Mouse (Mus musculus): ENCODE measurements around the gene Iqgap1. TPM values are rescaled to one million over a fixed set of nuclear protein-coding genes. Genes with fewer than 3 reads are reported as not detected.

The Iqgap1 gene
- total and polyA plus RNA-seq, 3 experiments = 20.6 to 87.9 (median 58.8) TPM

GRCm38 (mm10) chr7:80710333-80710732 lies 115.4 kb downstream of the Iqgap1 start:
- Histone ChIP-seq H3K4me1 (ENCODE audit: control insufficient read depth in 1 of 2, insufficient read depth in 2 of 2, low read length in 2 of 2) (peaks cover 0 to 11% of the 10 kb centered on the region in 2 experiments; a peak in 2 of 4 replicates), H3K79me2 (ENCODE audit: control insufficient read depth, insufficient read depth, low read length, poor library complexity) (no peaks in the 10 kb centered on the region), H3K27me3 (ENCODE audit: control insufficient read depth in 1 of 2, insufficient read depth in 2 of 2, low read length in 2 of 2) (no peaks in the 10 kb centered on the region), H3K9ac (ENCODE audit: control insufficient read depth, low read depth, low read length, poor library complexity, severe bottlenecking) (no peak overlapping the region), H3K4me3 (ENCODE audit: control insufficient read depth in 1 of 2, insufficient read depth in 1 of 2, low read depth in 2 of 2, low read length in 2 of 2) (no peak overlapping the region), H3K9me3 (replicated peaks; ENCODE audit: insufficient read depth, low read length) (no peaks in the 10 kb centered on the region), H3K27ac (ENCODE audit: control insufficient read depth, low read depth, low read length) (no peak overlapping the region), H3K36me3 (ENCODE audit: control insufficient read depth in 1 of 2, insufficient read depth in 2 of 2, low read length in 2 of 2) (peaks cover 0 to 4% of the 10 kb centered on the region in 2 experiments; a peak in 2 of 4 replicates)
- DNase-seq (ENCODE audit: low read depth, low spot score) = no peak
- TF ChIP-seq GATA1 (IDR thresholded peaks at IDR 0.05; ENCODE audit: low read depth, low read length) (no peak), RCOR1 (IDR thresholded peaks at IDR 0.05; ENCODE audit: low read depth, low read length) (no peak), USF1 (IDR thresholded peaks at IDR 0.05; ENCODE audit: low read depth, low read length) (no peak), MYB (IDR thresholded peaks at IDR 0.05; ENCODE audit: low read depth, low read length) (no peak), TCF12 (IDR thresholded peaks at IDR 0.05; ENCODE audit: low read depth, low read length) (no peak), MAFK (IDR thresholded peaks at IDR 0.05; ENCODE audit: borderline replicate concordance, low read depth, low read length) (no peak), TAL1 (IDR thresholded peaks at IDR 0.05; ENCODE audit: low read length) (no peak)

GRCm38 (mm10) chr7:80704066-80704465 lies 121.7 kb downstream of the Iqgap1 start:
- Histone ChIP-seq H3K79me2 (ENCODE audit: control insufficient read depth, insufficient read depth, low read length, poor library complexity) (no peaks in the 10 kb centered on the region), H3K4me1 (ENCODE audit: control insufficient read depth in 1 of 2, insufficient read depth in 2 of 2, low read length in 2 of 2) (peaks cover 2 to 18% of the 10 kb centered on the region in 2 experiments; a peak in 3 of 4 replicates), H3K9ac (ENCODE audit: control insufficient read depth, low read depth, low read length, poor library complexity, severe bottlenecking) (no peak overlapping the region), H3K27me3 (ENCODE audit: control insufficient read depth in 1 of 2, insufficient read depth in 2 of 2, low read length in 2 of 2) (no peaks in the 10 kb centered on the region), H3K27ac (ENCODE audit: control insufficient read depth, low read depth, low read length) (no peak overlapping the region), H3K9me3 (replicated peaks; ENCODE audit: insufficient read depth, low read length) (no peaks in the 10 kb centered on the region), H3K4me3 (ENCODE audit: control insufficient read depth in 1 of 2, insufficient read depth in 1 of 2, low read depth in 2 of 2, low read length in 2 of 2) (no peak overlapping the region), H3K36me3 (ENCODE audit: control insufficient read depth in 1 of 2, insufficient read depth in 2 of 2, low read length in 2 of 2) (peaks cover 0 to 15% of the 10 kb centered on the region in 2 experiments; a peak in 2 of 4 replicates)
- no peak for TF ChIP-seq BHLHE40 (IDR thresholded peaks at IDR 0.05; ENCODE audit: borderline replicate concordance, low read depth, low read length)
- TF ChIP-seq KAT2A (conservative IDR thresholded peaks at IDR 0.05; ENCODE audit: low read depth, low read length) = no peak
- no peak for TF ChIP-seq JUND (IDR thresholded peaks at IDR 0.05; ENCODE audit: low read depth, low read length)
- no peak for TF ChIP-seq USF2 (IDR thresholded peaks at IDR 0.05; ENCODE audit: borderline replicate concordance in 1 of 2, insufficient read depth in 1 of 2, low read depth in 1 of 2, low read length in 2 of 2)
- TF ChIP-seq CHD1 (IDR thresholded peaks at IDR 0.05; ENCODE audit: low read depth, low read length) = no peak
- TF ChIP-seq SIN3A (IDR thresholded peaks at IDR 0.05; ENCODE audit: low read length) = no peak
- TF ChIP-seq ELF1 (IDR thresholded peaks at IDR 0.05; ENCODE audit: low read depth, low read length) = no peak
- TF ChIP-seq MYB (IDR thresholded peaks at IDR 0.05; ENCODE audit: low read depth, low read length) = no peak
- no peak for DNase-seq (ENCODE audit: low read depth, low spot score)

DNA sequence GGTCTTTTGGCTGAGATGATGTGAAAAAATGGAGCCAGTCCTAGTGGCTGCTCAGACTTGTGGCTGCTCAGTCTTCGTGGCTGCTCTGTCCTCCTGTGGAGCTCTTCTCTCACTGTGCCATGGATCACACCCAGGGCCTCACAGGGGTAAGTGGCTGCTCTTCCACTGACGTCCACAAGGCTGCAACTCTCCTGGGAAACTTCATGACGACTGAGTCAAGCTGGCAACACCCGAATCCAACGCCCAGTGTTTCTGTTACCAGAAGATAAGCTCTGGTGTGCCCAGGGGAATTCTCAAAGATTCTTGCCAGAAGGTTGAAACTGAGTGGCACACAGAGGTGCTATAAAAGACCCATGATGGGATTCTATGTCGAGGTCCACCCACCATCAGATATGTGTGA lies 123.3 kb downstream of the Iqgap1 start:
- no peaks in the 10 kb centered on the region for H3K9me3 ChIP-seq (replicated peaks; ENCODE audit: insufficient read depth, low read length)
- H3K4me1 ChIP-seq (ENCODE audit: control insufficient read depth in 1 of 2, insufficient read depth in 2 of 2, low read length in 2 of 2) = peaks cover 9 to 31% of the 10 kb centered on the region in 2 experiments
- H3K27me3 ChIP-seq (ENCODE audit: control insufficient read depth in 1 of 2, insufficient read depth in 2 of 2, low read length in 2 of 2) = no peaks in the 10 kb centered on the region
- no peaks in the 10 kb centered on the region for H3K79me2 ChIP-seq (ENCODE audit: control insufficient read depth, insufficient read depth, low read length, poor library complexity)
- peak; percentile 51 for DNase-seq (ENCODE audit: low read depth, low spot score)
- H3K36me3 ChIP-seq (ENCODE audit: control insufficient read depth in 1 of 2, insufficient read depth in 2 of 2, low read length in 2 of 2) = peaks cover 0 to 29% of the 10 kb centered on the region in 2 experiments; a peak in 2 of 4 replicates
- H3K27ac ChIP-seq (ENCODE audit: control insufficient read depth, low read depth, low read length) = no peak overlapping the region
- no peak overlapping the region for H3K4me3 ChIP-seq (ENCODE audit: control insufficient read depth in 1 of 2, insufficient read depth in 1 of 2, low read depth in 2 of 2, low read length in 2 of 2)
- H3K9ac ChIP-seq (ENCODE audit: control insufficient read depth, low read depth, low read length, poor library complexity, severe bottlenecking) = no peak overlapping the region
- TF ChIP-seq POLR2AphosphoS2 (IDR thresholded peaks at IDR 0.05; ENCODE audit: low read length) (no peak), MAZ (IDR thresholded peaks at IDR 0.05; ENCODE audit: low read depth, low read length) (no peak), E2F4 (IDR thresholded peaks at IDR 0.05; ENCODE audit: borderline replicate concordance, low read depth, low read length) (no peak), ELF1 (IDR thresholded peaks at IDR 0.05; ENCODE audit: low read depth, low read length) (no peak), TCF12 (IDR thresholded peaks at IDR 0.05; ENCODE audit: low read depth, low read length) (peak; percentile 18; the same call in 1 of the 2 replicates), MAX (IDR thresholded peaks at IDR 0.05; ENCODE audit: low read length) (no peak), CHD1 (IDR thresholded peaks at IDR 0.05; ENCODE audit: low read depth, low read length) (no peak), SIN3A (IDR thresholded peaks at IDR 0.05; ENCODE audit: low read length) (no peak), JUND (IDR thresholded peaks at IDR 0.05; ENCODE audit: low read depth, low read length) (no peak), MYC (IDR thresholded peaks at IDR 0.05; ENCODE audit: low read depth, low read length) (no peak), GATA1 (IDR thresholded peaks at IDR 0.05; ENCODE audit: low read depth, low read length) (peak; percentile 20; the same call in 1 of the 2 replicates), ZMIZ1 (IDR thresholded peaks at IDR 0.05; ENCODE audit: low read depth, low read length) (no peak), EP300 (IDR thresholded peaks at IDR 0.05; ENCODE audit: low read depth in 1 of 2, low read length in 2 of 2) (peak; percentile 22 to 27; a peak in 2 of 4 replicates), RCOR1 (IDR thresholded peaks at IDR 0.05; ENCODE audit: low read depth, low read length) (no peak), GABPA (IDR thresholded peaks at IDR 0.05; ENCODE audit: low read depth, low read length) (no peak), MAFK (IDR thresholded peaks at IDR 0.05; ENCODE audit: borderline replicate concordance, low read depth, low read length) (no peak), USF1 (IDR thresholded peaks at IDR 0.05; ENCODE audit: low read depth, low read length) (no peak), SMC3 (IDR thresholded peaks at IDR 0.05; ENCODE audit: low read depth, low read length) (no peak), MEF2A (IDR thresholded peaks at IDR 0.05; ENCODE audit: extremely low read depth, insufficient replicate concordance, low read depth, low read length, poor library complexity, severe bottlenecking) (no peak)

All from MEL (cell line).